Mouse (Mus musculus): ENCODE results near the gene Grm7.

The Grm7 gene

GRCm38 (mm10) chr6:110982013-110982412, 336.6 kb downstream of the Grm7 start:
- DNase-seq (ENCODE audit: low spot score): no peak

GRCm38 (mm10) chr6:111039099-111039498, 393.7 kb downstream of the Grm7 start:
- DNase-seq (ENCODE audit: low spot score): no peak

GRCm38 (mm10) chr6:111045896-111046295, 400.5 kb downstream of the Grm7 start:
- DNase-seq (ENCODE audit: low spot score): no peak

GRCm38 (mm10) chr6:111049247-111049646, 403.9 kb downstream of the Grm7 start:
- DNase-seq (ENCODE audit: low spot score): no peak

GRCm38 (mm10) chr6:111054001-111054975, 408.9 kb downstream of the Grm7 start:
- no peak for DNase-seq (ENCODE audit: low spot score)

- no peak for DNase-seq (ENCODE audit: low spot score)
Measured at GRCm38 (mm10) chr6:111057798-111058197, 412.4 kb downstream of the Grm7 start.

GRCm38 (mm10) chr6:111060004-111060403, 414.6 kb downstream of the Grm7 start:
- no peak for DNase-seq (ENCODE audit: low spot score)

GRCm38 (mm10) chr6:111084569-111084968, 439.2 kb downstream of the Grm7 start:
- DNase-seq (ENCODE audit: low spot score): no peak

- no peak for DNase-seq (ENCODE audit: low spot score)
Measured at GRCm38 (mm10) chr6:111094818-111095217, 449.4 kb downstream of the Grm7 start.

GRCm38 (mm10) chr6:111105485-111105884, 460.1 kb downstream of the Grm7 start:
- no peak for DNase-seq (ENCODE audit: low spot score)

- no peak for DNase-seq (ENCODE audit: low spot score)
Measured at GRCm38 (mm10) chr6:111161037-111161436, 515.7 kb downstream of the Grm7 start.

- no peak for DNase-seq (ENCODE audit: low spot score)
Measured at GRCm38 (mm10) chr6:111195333-111195732, 550.0 kb downstream of the Grm7 start.

- DNase-seq (ENCODE audit: low spot score): no peak
Measured at GRCm38 (mm10) chr6:111221083-111221729, 575.8 kb downstream of the Grm7 start.

GRCm38 (mm10) chr6:111255215-111255614, 609.8 kb downstream of the Grm7 start:
- no peak for DNase-seq (ENCODE audit: low spot score)

- no peak for DNase-seq (ENCODE audit: low spot score)
Measured at GRCm38 (mm10) chr6:111256939-111257338, 611.6 kb downstream of the Grm7 start.

- DNase-seq (ENCODE audit: low spot score): no peak
Measured at GRCm38 (mm10) chr6:111258256-111258655, 612.9 kb downstream of the Grm7 start.

GRCm38 (mm10) chr6:111261181-111261580, 615.8 kb downstream of the Grm7 start:
- DNase-seq (ENCODE audit: low spot score): no peak

- no peak for DNase-seq (ENCODE audit: low spot score)
Measured at GRCm38 (mm10) chr6:111276657-111277056, 631.3 kb downstream of the Grm7 start.

GRCm38 (mm10) chr6:111278516-111278915, 633.1 kb downstream of the Grm7 start:
- DNase-seq (ENCODE audit: low spot score): no peak

GRCm38 (mm10) chr6:111293505-111294001, 648.2 kb downstream of the Grm7 start:
- no peak for DNase-seq (ENCODE audit: low spot score)

GRCm38 (mm10) chr6:111303912-111304555, 658.7 kb downstream of the Grm7 start:
- no peak for DNase-seq (ENCODE audit: low spot score)

- DNase-seq (ENCODE audit: low spot score): no peak
Measured at GRCm38 (mm10) chr6:111361681-111362080, 716.3 kb downstream of the Grm7 start.

All from ovary, postnatal 36 days (tissue).